Mouse (Mus musculus) adrenal gland, postnatal 10 days (tissue): ENCODE data around the gene Prmt9. TPM values are rescaled to one million over a fixed set of nuclear protein-coding genes. Genes with fewer than 3 reads are reported as not detected.

Experiments
- total RNA-seq, 2 experiments: library from RNA; stranded (reverse); gene quantifications; 2 replicates each; pipeline ENCODE4 v1.2.3; 2021

The Prmt9 gene
- total RNA-seq, 2 experiments from 2014 or later, result 16.0 to 18.7 TPM

Other genes starting within 250 kb of the Prmt9 start
- 10 to 100 TPM; 20.9 to 29.4 TPM for gene Arhgap10, start 31.4 kb upstream of the Prmt9 start, total RNA-seq
- 10 to 100 TPM; 27.3 to 29.7 TPM for gene Tmem184c, start 61.3 kb downstream of the Prmt9 start, total RNA-seq
- gene Ednra, start 175.1 kb downstream of the Prmt9 start, total RNA-seq, result 10 to 100 TPM; 21.8 to 26.8 TPM